Mouse (Mus musculus) heart, postnatal 0 days (tissue): ENCODE results near the gene C3ar1. TPM values are rescaled to one million over a fixed set of nuclear protein-coding genes. Genes with fewer than 3 reads are reported as not detected.

Experiments used
- ATAC-seq: fragments of 200-750 bp; cut with Nextera tagmentation; 2 replicates; pipeline ENCODE4 v1.8.0; 2017; ENCODE audit warnings: low read depth, moderate number of reproducible peaks, moderate library complexity; ENCODE audit not compliant: insufficient read depth
- DNase-seq: peaks from one replicate; pipeline ENCODE4 v3.0.0-alpha.2; 2016; ENCODE audit warnings: low spot score
- H3K27ac ChIP-seq: fragments of 300-500 bp; sonication (generic); 2 replicates; pipeline ENCODE4 v1.5.1; 2014; ENCODE audit warnings: low read depth, mild to moderate bottlenecking
- H3K27me3 ChIP-seq: fragments of 300-500 bp; sonication (generic); 2 replicates; pipeline ENCODE4 v1.6.1; 2014; ENCODE audit warnings: low read length, mixed read lengths; ENCODE audit not compliant: control insufficient read depth, insufficient read depth
- H3K36me3 ChIP-seq: fragments of 300-500 bp; sonication (generic); replicated peaks from 2 replicates; pipeline ENCODE4 v1.6.1; 2014; ENCODE audit warnings: low read length, mixed read lengths; ENCODE audit not compliant: control insufficient read depth, insufficient read depth
- H3K4me1 ChIP-seq: fragments of 300-500 bp; sonication (generic); 2 replicates; pipeline ENCODE4 v1.6.1; 2014; ENCODE audit warnings: antibody characterized with exemption; ENCODE audit not compliant: control insufficient read depth, insufficient read depth
- H3K4me2 ChIP-seq: fragments of 300-500 bp; sonication (generic); 2 replicates; pipeline ENCODE4 v1.6.1; 2014; ENCODE audit warnings: low read depth, mild to moderate bottlenecking, low read length, moderate library complexity
- H3K4me3 ChIP-seq: fragments of 300-500 bp; sonication (generic); 2 replicates; pipeline ENCODE4 v1.5.1; 2014; ENCODE audit warnings: low read depth, low read length
- H3K9ac ChIP-seq: fragments of 300-500 bp; sonication (generic); replicated peaks from 2 replicates; pipeline ENCODE4 v1.6.1; 2014; ENCODE audit warnings: low read depth, low read length, mixed read lengths
- H3K9me3 ChIP-seq: fragments of 300-500 bp; sonication (generic); replicated peaks from 2 replicates; pipeline ENCODE4 v1.6.1; 2016; ENCODE audit warnings: low read length; ENCODE audit not compliant: control insufficient read depth
- CTCF ChIP-seq: IDR thresholded peaks from 2 replicates; pipeline ENCODE4 v1.5.1; 2016; ENCODE audit warnings: antibody characterized with exemption, control low read depth, low read depth
- EP300 ChIP-seq: IDR thresholded peaks from 2 replicates; pipeline ENCODE4 v1.6.1; 2016; ENCODE audit warnings: antibody characterized with exemption, low read depth
- WGBS: fragments of 180-500 bp; shearing (Covaris S2); extraction: QIAGEN DNeasy Blood & Tissue Kit; methylation state at CpG from one replicate; pipeline ENCODE4 v1.1.7; 2014; 5-methylcytosine and 5-hydroxymethylcytosine counted together
- polyA plus RNA-seq: library from polyadenylated mRNA; unstranded; fragments of >200 nt; fragmentation: Nextera tagmentation; extraction: Ambion mirVana; gene quantifications from 2 replicates; pipeline ENCODE4 v1.2.1, GENCODE M21; 2015
- total RNA-seq: library from RNA; depleted of rRNA; stranded (reverse); fragments of >200 nt; gene quantifications from 2 replicates; pipeline ENCODE4 v1.2.3, GENCODE M21; 2014; ENCODE audit warnings: low replicate concordance

The C3ar1 gene
- total and polyA plus RNA-seq, 2 experiments from 2014 or later, result 2.3 to 2.9 TPM

GRCm38 (mm10) chr6:122879141-122879735 is 23.3 kb upstream of the C3ar1 start:
- H3K36me3 ChIP-seq, result peaks cover 62% of the 10 kb centered on the region
- DNase-seq, result no peak
- TF ChIP-seq CTCF (no peak), EP300 (no peak)
- H3K27me3 ChIP-seq, result no peaks in the 10 kb centered on the region
- no peak overlapping the region for H3K4me3 ChIP-seq
- H3K27ac ChIP-seq, result no peak overlapping the region
- H3K9me3 ChIP-seq, result no peaks in the 10 kb centered on the region
- WGBS, result 75% methylated on average over 7 of the region's 7 CpGs
- H3K4me2 ChIP-seq, result no peak overlapping the region
- peaks cover 12% of the 10 kb centered on the region for H3K4me1 ChIP-seq
- no peak for ATAC-seq
- H3K9ac ChIP-seq, result no peak overlapping the region

GRCm38 (mm10) chr6:122874720-122875389 is 18.9 kb upstream of the C3ar1 start:
- no peaks in the 10 kb centered on the region for H3K9me3 ChIP-seq
- peak overlapping the region; percentile 92 for H3K27ac ChIP-seq
- 1% methylated on average over 31 of the region's 31 CpGs for WGBS
- H3K4me1 ChIP-seq, result peaks cover 12% of the 10 kb centered on the region
- peak overlapping the region; percentile 92 for H3K9ac ChIP-seq
- H3K27me3 ChIP-seq, result no peaks in the 10 kb centered on the region
- H3K4me2 ChIP-seq, result peak overlapping the region; percentile 79
- TF ChIP-seq CTCF (no peak), EP300 (no peak)
- DNase-seq, result peak; percentile 44
- peak; percentile 75 for ATAC-seq
- H3K4me3 ChIP-seq, result peak overlapping the region; percentile 98
- peaks cover 18% of the 10 kb centered on the region for H3K36me3 ChIP-seq

- peaks cover 17% of the 10 kb centered on the region for H3K36me3 ChIP-seq
- peak within 1 kb of the TSS; percentile 98 for H3K4me3 ChIP-seq
- TF ChIP-seq CTCF (peak; percentile 80), EP300 (no peak)
- DNase-seq (peak; percentile 94), ATAC-seq (peak; percentile 97)
- H3K9ac ChIP-seq, result peak within 1 kb of the TSS; percentile 92
- H3K27ac ChIP-seq, result peak within 1 kb of the TSS; percentile 92
- peaks cover 12% of the 10 kb centered on the region for H3K4me1 ChIP-seq
- no peaks in the 10 kb centered on the region for H3K27me3 ChIP-seq
- H3K4me2 ChIP-seq, result peak within 1 kb of the TSS; percentile 79
- H3K9me3 ChIP-seq, result no peaks in the 10 kb centered on the region
- WGBS, result 7% methylated on average over 43 of the region's 43 CpGs
Observed at GRCm38 (mm10) chr6:122873871-122874719, 18.1 kb upstream of the C3ar1 start, which contains the start of gene Necap1. TSS of gene Necap1 (plus strand) at chr6:122874474.

- no peak for DNase-seq
- Histone ChIP-seq H3K9me3 (no peaks in the 10 kb centered on the region), H3K9ac (no peak overlapping the region), H3K4me3 (no peak overlapping the region), H3K27me3 (no peaks in the 10 kb centered on the region), H3K4me1 (peaks cover 12% of the 10 kb centered on the region), H3K4me2 (no peak overlapping the region), H3K27ac (no peak overlapping the region), H3K36me3 (peaks cover 10% of the 10 kb centered on the region; the same call in 1 of the 2 replicates)
- TF ChIP-seq EP300 (no peak), CTCF (no peak)
- WGBS, result 86% methylated on average over 5 of the region's 5 CpGs
- ATAC-seq, result no peak
Observed at GRCm38 (mm10) chr6:122872800-122873199, 16.8 kb upstream of the C3ar1 start.

- H3K9ac ChIP-seq, result no peak overlapping the region
- H3K36me3 ChIP-seq, result no peaks in the 10 kb centered on the region
- TF ChIP-seq CTCF (no peak), EP300 (no peak)
- WGBS, result 58% methylated on average over 11 of the region's 11 CpGs
- H3K27ac ChIP-seq, result no peak overlapping the region
- DNase-seq (no peak), ATAC-seq (no peak)
- no peaks in the 10 kb centered on the region for H3K27me3 ChIP-seq
- H3K4me1 ChIP-seq, result no peaks in the 10 kb centered on the region
- no peak overlapping the region for H3K4me2 ChIP-seq
- H3K4me3 ChIP-seq, result no peak overlapping the region
- no peaks in the 10 kb centered on the region for H3K9me3 ChIP-seq
Observed at GRCm38 (mm10) chr6:122869846-122870245, 13.9 kb upstream of the C3ar1 start.
